In the genomic region with DNA sequence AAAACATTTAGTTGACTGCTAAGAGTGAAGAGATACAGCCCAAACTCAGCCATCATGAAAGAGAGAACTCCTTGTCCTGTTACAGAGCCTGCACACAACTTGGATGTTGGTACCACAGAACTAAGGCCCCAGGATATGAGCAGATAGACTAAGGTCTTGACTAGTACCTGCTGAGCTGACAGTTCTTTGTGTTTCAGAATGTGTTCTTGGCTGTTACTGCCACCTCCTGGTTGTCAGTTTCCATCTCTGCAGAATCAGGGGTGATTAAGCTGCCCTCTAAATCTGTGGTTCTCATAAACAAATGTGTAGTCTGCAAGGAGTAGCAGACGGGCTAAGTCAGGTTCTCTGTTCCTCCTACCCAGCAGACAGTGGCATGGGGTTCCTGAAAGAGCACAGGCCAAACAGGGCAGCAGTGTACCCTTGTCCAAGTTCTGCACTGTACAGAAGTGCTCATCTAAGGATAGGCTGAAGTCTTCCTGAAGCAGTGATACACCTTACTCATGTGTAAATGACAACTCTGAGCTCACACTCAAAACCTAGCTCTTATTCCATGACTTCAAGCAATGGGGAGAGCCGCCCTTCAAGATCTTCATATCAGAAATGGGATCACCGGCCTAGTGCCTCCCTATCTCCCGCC, we compare ENCODE assay signal across 10 mouse cellular contexts. TPM values are rescaled to one million over a fixed set of nuclear protein-coding genes. Genes with fewer than 3 reads are reported as not detected.
DNase-seq lines count a peak whose midpoint lies in the region; ATAC-seq and TF ChIP-seq lines count a peak whose summit lies in the region.
"Had no signal": no experiment of that assay in that cellular context is flagged by ENCODE, and none has a peak within 500 bp of the region (broad histone marks: within the 10 kb centered on the region; RNA-seq: fewer than 3 reads in every experiment).

No protein-coding gene starts in this region.

- no peak for TF ChIP-seq POLR2A in small intestine, adult 2 months (IDR thresholded peaks at IDR 0.05; ENCODE audit: low read depth, low read length)

- H3K4me1 ChIP-seq in embryonic facial prominence, embryonic 14.5 days (ENCODE audit: control insufficient read depth, insufficient read depth, low read length), result no peaks in the 10 kb centered on the region
- no peaks in the 10 kb centered on the region for H3K4me1 ChIP-seq in embryonic facial prominence, embryonic 10.5 days
- no peaks in the 10 kb centered on the region for H3K4me1 ChIP-seq in midbrain, embryonic 14.5 days (ENCODE audit: control insufficient read depth, insufficient read depth, low read length)
- no peaks in the 10 kb centered on the region for H3K4me1 ChIP-seq in midbrain, embryonic 10.5 days
- H3K4me1 ChIP-seq in small intestine, adult 2 months (ENCODE audit: control insufficient read depth, insufficient read depth, insufficient read length, low read length), result peaks cover 25% of the 10 kb centered on the region; the same call in 1 of the 2 replicates
- H3K4me1 ChIP-seq: limb, embryonic 13.5 days had no signal

- TF ChIP-seq CTCF in small intestine, adult 2 months (IDR thresholded peaks at IDR 0.05; ENCODE audit: extremely low read depth, insufficient read length, insufficient replicate concordance, low read depth, low read length), result 0 out of 2 replicates have a peak, but pooled peaks have one; percentile 6

- H3K36me3 ChIP-seq in embryonic facial prominence, embryonic 14.5 days (ENCODE audit: control insufficient read depth, insufficient read depth, low read length), result no peaks in the 10 kb centered on the region
- H3K36me3 ChIP-seq in embryonic facial prominence, embryonic 10.5 days (replicated peaks), result no peaks in the 10 kb centered on the region
- no peaks in the 10 kb centered on the region for H3K36me3 ChIP-seq in midbrain, embryonic 14.5 days (ENCODE audit: control insufficient read depth, insufficient read depth, low read length)
- H3K36me3 ChIP-seq in midbrain, embryonic 10.5 days, result no peaks in the 10 kb centered on the region
- H3K36me3 ChIP-seq in small intestine, adult 2 months (ENCODE audit: control insufficient read depth, insufficient read depth, low read length), result no peaks in the 10 kb centered on the region
- H3K36me3 ChIP-seq: limb, embryonic 13.5 days had no signal

- no peak for ATAC-seq in embryonic facial prominence, embryonic 14.5 days (ENCODE audit: low read depth)
- ATAC-seq in midbrain, embryonic 14.5 days (ENCODE audit: low FRiP score, low TSS enrichment), result no peak

- 81% methylated on average over 4 of the region's 4 CpGs for WGBS in embryonic facial prominence, embryonic 14.5 days
- WGBS in embryonic facial prominence, embryonic 10.5 days, result 83% methylated on average over 4 of the region's 4 CpGs
- WGBS in midbrain, embryonic 14.5 days, result 85% methylated on average over 4 of the region's 4 CpGs
- 83% methylated on average over 4 of the region's 4 CpGs for WGBS in midbrain, embryonic 10.5 days
- 52% methylated on average over 4 of the region's 4 CpGs for WGBS in small intestine, adult 2 months

- peak; percentile 8 for DNase-seq in embryonic facial prominence, embryonic 14.5 days (ENCODE audit: low spot score)
- DNase-seq in embryonic facial prominence, embryonic 10.5 days (ENCODE audit: low spot score), result no peak
- DNase-seq in midbrain, embryonic 14.5 days, result peak; percentile 52
- no peak for DNase-seq in midbrain, embryonic 10.5 days (ENCODE audit: low spot score)
- DNase-seq in layer of hippocampus, adult 18-20 months (ENCODE audit: low spot score in 2 of 2), result peak; percentile 32 to 82
- DNase-seq in lung, postnatal 36 days, result no peak
- DNase-seq in ovary, postnatal 10 days (ENCODE audit: low spot score), result no peak

- H3K9ac ChIP-seq in embryonic facial prominence, embryonic 14.5 days (ENCODE audit: low read depth, low read length), result no peak overlapping the region
- H3K9ac ChIP-seq in midbrain, embryonic 14.5 days (replicated peaks; ENCODE audit: low read length), result no peak overlapping the region
- H3K9ac ChIP-seq: limb, embryonic 13.5 days had no signal

- H3K27me3 ChIP-seq in embryonic facial prominence, embryonic 14.5 days (replicated peaks; ENCODE audit: control insufficient read depth, insufficient read depth, low read length), result no peaks in the 10 kb centered on the region
- H3K27me3 ChIP-seq in embryonic facial prominence, embryonic 10.5 days (replicated peaks; ENCODE audit: low read depth, poor library complexity, severe bottlenecking), result no peaks in the 10 kb centered on the region
- H3K27me3 ChIP-seq in midbrain, embryonic 14.5 days (ENCODE audit: control insufficient read depth, insufficient read depth, low read length), result no peaks in the 10 kb centered on the region
- H3K27me3 ChIP-seq in midbrain, embryonic 10.5 days (ENCODE audit: low read depth, poor library complexity, severe bottlenecking), result no peaks in the 10 kb centered on the region
- no peaks in the 10 kb centered on the region for H3K27me3 ChIP-seq in small intestine, adult 2 months (ENCODE audit: control insufficient read depth, insufficient read depth, low read length)
- H3K27me3 ChIP-seq: limb, embryonic 13.5 days had no signal

- no peak overlapping the region for H3K4me3 ChIP-seq in embryonic facial prominence, embryonic 14.5 days (ENCODE audit: low read depth, low read length)
- no peak overlapping the region for H3K4me3 ChIP-seq in embryonic facial prominence, embryonic 10.5 days
- no peak overlapping the region for H3K4me3 ChIP-seq in midbrain, embryonic 14.5 days (replicated peaks; ENCODE audit: low read depth, low read length)
- H3K4me3 ChIP-seq in midbrain, embryonic 10.5 days, result no peak overlapping the region
- no peak overlapping the region for H3K4me3 ChIP-seq in small intestine, adult 2 months (ENCODE audit: low read depth, low read length)
- H3K4me3 ChIP-seq: limb, embryonic 13.5 days had no signal

- no peaks in the 10 kb centered on the region for H3K9me3 ChIP-seq in embryonic facial prominence, embryonic 14.5 days (ENCODE audit: control insufficient read depth, low read length)
- H3K9me3 ChIP-seq in embryonic facial prominence, embryonic 10.5 days, result no peaks in the 10 kb centered on the region
- H3K9me3 ChIP-seq in midbrain, embryonic 14.5 days (ENCODE audit: control insufficient read depth, low read length), result no peaks in the 10 kb centered on the region
- H3K9me3 ChIP-seq in midbrain, embryonic 10.5 days (replicated peaks), result no peaks in the 10 kb centered on the region
- H3K9me3 ChIP-seq: limb, embryonic 13.5 days had no signal

- H3K4me2 ChIP-seq in embryonic facial prominence, embryonic 14.5 days (ENCODE audit: low read depth, low read length), result no peak overlapping the region
- no peak overlapping the region for H3K4me2 ChIP-seq in midbrain, embryonic 14.5 days (ENCODE audit: low read length)
- H3K4me2 ChIP-seq: limb, embryonic 13.5 days had no signal

- no peak overlapping the region for H3K27ac ChIP-seq in embryonic facial prominence, embryonic 14.5 days (replicated peaks; ENCODE audit: low read depth, low read length)
- H3K27ac ChIP-seq in embryonic facial prominence, embryonic 10.5 days (replicated peaks), result no peak overlapping the region
- no peak overlapping the region for H3K27ac ChIP-seq in midbrain, embryonic 14.5 days (replicated peaks; ENCODE audit: low read depth, low read length)
- no peak overlapping the region for H3K27ac ChIP-seq in midbrain, embryonic 10.5 days (replicated peaks)
- H3K27ac ChIP-seq in small intestine, adult 2 months (ENCODE audit: insufficient read depth, low read depth, low read length), result peak overlapping the region; percentile 72
- H3K27ac ChIP-seq: limb, embryonic 13.5 days had no signal

RNA-seq across cellular contexts. Expression of gene Isx, which starts 49.0 kb away (rescaled TPM):
- not detected in 2 replicates for polyA plus RNA-seq in embryonic facial prominence, embryonic 14.5 days (2014; fragmentation: Nextera tagmentation; extraction: Ambion mirVana)
- polyA plus RNA-seq in embryonic facial prominence, embryonic 10.5 days (2016; fragmentation: Nextera tagmentation; extraction: Ambion mirVana), result not detected in 2 replicates
- not detected in 2 replicates for polyA plus RNA-seq in midbrain, embryonic 14.5 days (2014; fragmentation: Nextera tagmentation; extraction: Ambion mirVana)
- not detected in 2 replicates for polyA plus RNA-seq in midbrain, embryonic 10.5 days (2016; fragmentation: Nextera tagmentation; extraction: Ambion mirVana)
- not detected for total RNA-seq in layer of hippocampus, adult 18-20 months (2021)
- 59.6 and 144 TPM in 2 replicates for polyA plus RNA-seq in small intestine, adult 2 months (2012; rRNA removed)
- polyA plus RNA-seq: embryonic facial prominence, embryonic 11.5 days had no signal

Comparison
In these comparisons a context has a peak if more than half of its experiments do, and no peak if none do; other contexts are left out.
1. DNase-seq: peak in embryonic facial prominence, embryonic 14.5 days (single experiment), midbrain, embryonic 14.5 days (single experiment) and layer of hippocampus, adult 18-20 months (2 of 2); none in embryonic facial prominence, embryonic 10.5 days (single experiment), midbrain, embryonic 10.5 days (single experiment), lung, postnatal 36 days (single experiment) and ovary, postnatal 10 days (single experiment).
2. RNA of gene Isx, which starts 49.0 kb away (polyA plus RNA-seq): 59.6 to 144 TPM in small intestine, adult 2 months; not detected in embryonic facial prominence, embryonic 14.5 days, not detected in embryonic facial prominence, embryonic 10.5 days, not detected in midbrain, embryonic 14.5 days and not detected in midbrain, embryonic 10.5 days; every median in the first group is over 10 times any median in the second.